Mouse (Mus musculus) hindbrain, embryonic 11.5 days (tissue): ENCODE measurements around the gene Cacnb2. TPM values are rescaled to one million over a fixed set of nuclear protein-coding genes. Genes with fewer than 3 reads are reported as not detected.

Experiments used
- ATAC-seq: fragments of 200-750 bp; cut with Nextera tagmentation; 2 replicates; pipeline ENCODE4 v1.8.0; 2017; ENCODE audit warnings: mild to moderate bottlenecking, moderate TSS enrichment, moderate library complexity; ENCODE audit not compliant: low FRiP score
- DNase-seq: peaks from one replicate; pipeline ENCODE4 v3.0.0-alpha.2; 2015; ENCODE audit warnings: low spot score
- H3K27ac ChIP-seq: fragments of 300-500 bp; sonication (generic); 2 replicates; pipeline ENCODE4 v1.5.1; 2014; ENCODE audit warnings: mild to moderate bottlenecking, low read depth, low read length
- H3K27me3 ChIP-seq: fragments of 300-500 bp; sonication (generic); 2 replicates; pipeline ENCODE4 v1.6.1; 2014; ENCODE audit warnings: mild to moderate bottlenecking, low read length, moderate library complexity, mixed read lengths; ENCODE audit not compliant: control insufficient read depth, insufficient read depth
- H3K36me3 ChIP-seq: fragments of 300-500 bp; sonication (generic); 2 replicates; pipeline ENCODE4 v1.6.1; 2014; ENCODE audit warnings: mild to moderate bottlenecking, low read length, moderate library complexity, mixed read lengths; ENCODE audit not compliant: control insufficient read depth, insufficient read depth
- H3K4me1 ChIP-seq: fragments of 300-500 bp; sonication (generic); replicated peaks from 2 replicates; pipeline ENCODE4 v1.6.1; 2014; ENCODE audit warnings: low read length, mixed read lengths; ENCODE audit not compliant: control insufficient read depth, insufficient read depth
- H3K4me2 ChIP-seq: fragments of 300-500 bp; sonication (generic); replicated peaks from 2 replicates; pipeline ENCODE4 v1.6.1; 2014; ENCODE audit warnings: mild to moderate bottlenecking, low read depth, low read length
- H3K4me3 ChIP-seq: fragments of 300-500 bp; sonication (generic); 2 replicates; pipeline ENCODE4 v1.5.1; 2014; ENCODE audit warnings: low read depth, low read length
- H3K9ac ChIP-seq: fragments of 300-500 bp; sonication (generic); 2 replicates; pipeline ENCODE4 v1.6.1; 2014; ENCODE audit warnings: low read depth, low read length
- H3K9me3 ChIP-seq: fragments of 300-500 bp; sonication (generic); 2 replicates; pipeline ENCODE4 v1.6.1; 2016; ENCODE audit warnings: low read length; ENCODE audit not compliant: control insufficient read depth
- WGBS: fragments of 180-500 bp; shearing (Covaris S2); extraction: QIAGEN DNeasy Blood & Tissue Kit; methylation state at CpG from one replicate; pipeline ENCODE4 v1.1.7; 2014; 5-methylcytosine and 5-hydroxymethylcytosine counted together
- polyA plus RNA-seq: library from polyadenylated mRNA; unstranded; fragments of >200 nt; fragmentation: Nextera tagmentation; extraction: Ambion mirVana; gene quantifications from 2 replicates; pipeline ENCODE4 v1.2.1, GENCODE M21; 2014

Cacnb2 gene
- polyA plus RNA-seq, 1 experiment from 2014 or later: 2.8 TPM

- Histone ChIP-seq H3K36me3 (no peaks in the 10 kb centered on the region), H3K27ac (no peak overlapping the region), H3K4me1 (no peaks in the 10 kb centered on the region), H3K9ac (no peak overlapping the region), H3K9me3 (no peaks in the 10 kb centered on the region), H3K4me2 (no peak overlapping the region), H3K4me3 (no peak overlapping the region), H3K27me3 (no peaks in the 10 kb centered on the region)
- ATAC-seq: no peak
- no peak for DNase-seq
Measured at GRCm38 (mm10) chr2:14684231-14684630, 81.3 kb downstream of the Cacnb2 start.

GRCm38 (mm10) chr2:14702973-14703645, 100.2 kb downstream of the Cacnb2 start:
- 91% methylated on average over 1 of the region's 1 CpGs for WGBS
- peak; percentile 63 for DNase-seq
- H3K9me3 ChIP-seq: no peaks in the 10 kb centered on the region
- no peaks in the 10 kb centered on the region for H3K4me1 ChIP-seq
- H3K9ac ChIP-seq: no peak overlapping the region
- H3K4me3 ChIP-seq: no peak overlapping the region
- H3K27ac ChIP-seq: no peak overlapping the region
- no peak for ATAC-seq
- no peaks in the 10 kb centered on the region for H3K27me3 ChIP-seq
- H3K36me3 ChIP-seq: no peaks in the 10 kb centered on the region
- H3K4me2 ChIP-seq: no peak overlapping the region

GRCm38 (mm10) chr2:14703676-14704075, 100.8 kb downstream of the Cacnb2 start:
- Histone ChIP-seq H3K27ac (no peak overlapping the region), H3K4me2 (no peak overlapping the region), H3K9me3 (no peaks in the 10 kb centered on the region), H3K36me3 (no peaks in the 10 kb centered on the region), H3K9ac (no peak overlapping the region), H3K4me3 (no peak overlapping the region), H3K4me1 (no peaks in the 10 kb centered on the region), H3K27me3 (no peaks in the 10 kb centered on the region)
- WGBS: 90% methylated on average over 4 of the region's 4 CpGs
- ATAC-seq: no peak
- DNase-seq: no peak

- H3K36me3 ChIP-seq: no peaks in the 10 kb centered on the region
- H3K27me3 ChIP-seq: no peaks in the 10 kb centered on the region
- no peak overlapping the region for H3K27ac ChIP-seq
- ATAC-seq: no peak
- DNase-seq: no peak
- WGBS: 94% methylated on average over 8 of the region's 8 CpGs
- no peak overlapping the region for H3K4me3 ChIP-seq
- H3K4me1 ChIP-seq: no peaks in the 10 kb centered on the region
- no peaks in the 10 kb centered on the region for H3K9me3 ChIP-seq
- no peak overlapping the region for H3K9ac ChIP-seq
- H3K4me2 ChIP-seq: no peak overlapping the region
Measured at GRCm38 (mm10) chr2:14710247-14710646, 107.4 kb downstream of the Cacnb2 start.

GRCm38 (mm10) chr2:14711751-14712150, 108.9 kb downstream of the Cacnb2 start:
- DNase-seq (peak; percentile 52), ATAC-seq (peak; percentile 47; the same call in 1 of the 2 replicates)
- 79% methylated on average over 2 of the region's 2 CpGs for WGBS
- Histone ChIP-seq H3K4me2 (no peak overlapping the region), H3K27me3 (no peaks in the 10 kb centered on the region), H3K27ac (no peak overlapping the region), H3K36me3 (no peaks in the 10 kb centered on the region), H3K9me3 (no peaks in the 10 kb centered on the region), H3K4me3 (no peak overlapping the region), H3K4me1 (no peaks in the 10 kb centered on the region), H3K9ac (no peak overlapping the region)

GRCm38 (mm10) chr2:14713049-14713448, 110.2 kb downstream of the Cacnb2 start:
- H3K9ac ChIP-seq: no peak overlapping the region
- 89% methylated on average over 3 of the region's 3 CpGs for WGBS
- H3K27me3 ChIP-seq: no peaks in the 10 kb centered on the region
- H3K4me2 ChIP-seq: no peak overlapping the region
- no peak overlapping the region for H3K4me3 ChIP-seq
- no peak for DNase-seq
- no peak for ATAC-seq
- no peak overlapping the region for H3K27ac ChIP-seq
- H3K4me1 ChIP-seq: no peaks in the 10 kb centered on the region
- no peaks in the 10 kb centered on the region for H3K9me3 ChIP-seq
- H3K36me3 ChIP-seq: no peaks in the 10 kb centered on the region

GRCm38 (mm10) chr2:14716666-14717065, 113.8 kb downstream of the Cacnb2 start:
- Histone ChIP-seq H3K9me3 (no peaks in the 10 kb centered on the region), H3K27ac (no peak overlapping the region)
- DNase-seq: no peak

GRCm38 (mm10) chr2:14719119-14719718, 116.3 kb downstream of the Cacnb2 start:
- Histone ChIP-seq H3K9me3 (no peaks in the 10 kb centered on the region), H3K9ac (no peak overlapping the region), H3K36me3 (no peaks in the 10 kb centered on the region), H3K4me2 (no peak overlapping the region), H3K4me3 (no peak overlapping the region), H3K4me1 (no peaks in the 10 kb centered on the region), H3K27ac (no peak overlapping the region), H3K27me3 (no peaks in the 10 kb centered on the region)
- ATAC-seq: no peak
- 90% methylated on average over 9 of the region's 9 CpGs for WGBS
- no peak for DNase-seq

More at GRCm38 (mm10) chr2:14716666-14717065, 113.8 kb downstream of the Cacnb2 start:
- no peaks in the 10 kb centered on the region for H3K27me3 ChIP-seq
- no peaks in the 10 kb centered on the region for H3K4me1 ChIP-seq
- ATAC-seq: no peak
- 46% methylated on average over 1 of the region's 1 CpGs for WGBS
- H3K36me3 ChIP-seq: no peaks in the 10 kb centered on the region
- H3K9ac ChIP-seq: no peak overlapping the region
- H3K4me3 ChIP-seq: no peak overlapping the region
- H3K4me2 ChIP-seq: no peak overlapping the region

- H3K27ac ChIP-seq: no peak overlapping the region
- no peaks in the 10 kb centered on the region for H3K27me3 ChIP-seq
- H3K9me3 ChIP-seq: no peaks in the 10 kb centered on the region
- no peak for DNase-seq
- H3K9ac ChIP-seq: no peak overlapping the region
- no peaks in the 10 kb centered on the region for H3K36me3 ChIP-seq
- H3K4me2 ChIP-seq: no peak overlapping the region
- no peak overlapping the region for H3K4me3 ChIP-seq
- no peak for ATAC-seq
- no peaks in the 10 kb centered on the region for H3K4me1 ChIP-seq
Measured at GRCm38 (mm10) chr2:14725437-14725836, 122.5 kb downstream of the Cacnb2 start.
